Mouse (Mus musculus) thymus, postnatal 0 days (tissue): ENCODE results near the gene Prkci. TPM values are rescaled to one million over a fixed set of nuclear protein-coding genes. Genes with fewer than 3 reads are reported as not detected.

Experiments
- microRNA-seq: library from miRNA; unstranded; fragments of <30 nt; microRNA quantifications from one replicate; pipeline ENCODE4, GENCODE M21; 2016; ENCODE audit warnings: borderline number of aligned reads
- polyA plus RNA-seq: library from polyadenylated mRNA; unstranded; fragments of >200 nt; fragmentation: Nextera tagmentation; extraction: Ambion mirVana; gene quantifications from 2 replicates; pipeline ENCODE4 v1.2.1, GENCODE M21; 2015

The Prkci gene
- polyA plus RNA-seq, 1 experiment from 2014 or later, result 15.9 TPM

Small RNAs within 50 kb of the gene (microRNA-seq; reads per million reads assigned to microRNA genes)
- not detected for gene Mir7008

Other genes with a start within 250 kb of the Prkci start
- 0.08 TPM in 1 of 2 replicates, not detected in the other for gene Samd7, start 249.5 kb upstream of the Prkci start, polyA plus RNA-seq
- 120 and 125 TPM in 2 replicates for gene Sec62, start 202.9 kb upstream of the Prkci start, polyA plus RNA-seq
- 6.6 and 7.5 TPM in 2 replicates for gene Gpr160, start 139.8 kb upstream of the Prkci start, polyA plus RNA-seq
- 4.0 and 5.3 TPM in 2 replicates for gene Phc3, start 26.3 kb upstream of the Prkci start, polyA plus RNA-seq
- 14.6 and 17.0 TPM in 2 replicates for gene Skil, start 99.3 kb downstream of the Prkci start, polyA plus RNA-seq
- 0.21 and 0.55 TPM in 2 replicates for gene Cldn11, start 154.2 kb downstream of the Prkci start, polyA plus RNA-seq